Mouse (Mus musculus): ENCODE data around the gene Slc25a23. TPM values are rescaled to one million over a fixed set of nuclear protein-coding genes. Genes with fewer than 3 reads are reported as not detected.

Gene Slc25a23
- polyA plus RNA-seq, 1 experiment from 2014 or later = 6.8 TPM

DNA sequence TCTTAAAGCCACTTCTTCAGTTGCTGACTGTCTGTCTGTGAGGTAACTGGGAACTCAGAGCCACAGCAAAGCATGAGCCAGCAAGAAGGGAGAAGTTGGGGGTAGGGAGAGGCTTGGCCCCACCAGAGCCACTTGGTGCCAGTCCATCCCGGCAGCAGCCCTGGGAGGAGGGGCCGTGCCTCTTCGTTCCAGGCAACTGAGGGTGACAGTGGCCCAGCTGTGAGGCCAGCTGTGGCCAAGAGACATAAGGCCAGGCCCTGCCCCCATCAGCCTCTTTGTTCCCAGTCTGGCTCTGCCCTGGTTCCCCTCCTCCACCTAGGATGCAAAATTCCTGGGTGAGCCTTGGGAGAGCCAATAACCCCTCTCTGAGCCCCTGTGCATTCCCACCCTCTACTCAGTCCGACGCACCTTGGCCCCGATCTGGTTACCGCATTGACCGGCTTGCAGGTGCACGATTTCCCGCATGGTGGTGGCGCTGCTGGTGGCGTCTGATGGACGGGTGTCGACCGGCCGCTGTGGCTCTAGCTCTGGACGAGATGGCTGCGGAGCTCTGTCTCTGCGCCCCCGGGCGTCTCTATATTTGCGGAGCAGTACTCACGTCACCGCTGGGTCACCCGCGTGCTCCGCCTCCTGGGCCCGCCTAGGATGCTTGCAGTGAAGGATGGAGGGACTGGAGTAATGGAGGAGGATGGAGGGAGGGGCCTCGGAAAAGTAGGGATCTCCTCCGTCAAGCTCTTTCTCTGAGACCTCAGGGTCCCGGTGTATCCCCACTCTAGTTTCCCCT, 27.6 kb upstream of the Slc25a23 start, which contains the start of gene Tubb4a:
Gene Tubb4a (minus strand): TSS at position 734 of the 784 bp plus-strand sequence.
- Histone ChIP-seq H3K4me3 (ENCODE audit: inconsistent target) (no peak within 1 kb of the TSS), H3K79me2 (ENCODE audit: inconsistent target) (no peaks in the 10 kb centered on the region), H3K27ac (no peak within 1 kb of the TSS), H3K36me3 (ENCODE audit: inconsistent target) (0 out of 2 replicates have a peak, but pooled peaks cover 4% of the 10 kb centered on the region)
- 50% methylated on average over 27 of the region's 31 CpGs for WGBS (ENCODE audit: missing documents)

DNA sequence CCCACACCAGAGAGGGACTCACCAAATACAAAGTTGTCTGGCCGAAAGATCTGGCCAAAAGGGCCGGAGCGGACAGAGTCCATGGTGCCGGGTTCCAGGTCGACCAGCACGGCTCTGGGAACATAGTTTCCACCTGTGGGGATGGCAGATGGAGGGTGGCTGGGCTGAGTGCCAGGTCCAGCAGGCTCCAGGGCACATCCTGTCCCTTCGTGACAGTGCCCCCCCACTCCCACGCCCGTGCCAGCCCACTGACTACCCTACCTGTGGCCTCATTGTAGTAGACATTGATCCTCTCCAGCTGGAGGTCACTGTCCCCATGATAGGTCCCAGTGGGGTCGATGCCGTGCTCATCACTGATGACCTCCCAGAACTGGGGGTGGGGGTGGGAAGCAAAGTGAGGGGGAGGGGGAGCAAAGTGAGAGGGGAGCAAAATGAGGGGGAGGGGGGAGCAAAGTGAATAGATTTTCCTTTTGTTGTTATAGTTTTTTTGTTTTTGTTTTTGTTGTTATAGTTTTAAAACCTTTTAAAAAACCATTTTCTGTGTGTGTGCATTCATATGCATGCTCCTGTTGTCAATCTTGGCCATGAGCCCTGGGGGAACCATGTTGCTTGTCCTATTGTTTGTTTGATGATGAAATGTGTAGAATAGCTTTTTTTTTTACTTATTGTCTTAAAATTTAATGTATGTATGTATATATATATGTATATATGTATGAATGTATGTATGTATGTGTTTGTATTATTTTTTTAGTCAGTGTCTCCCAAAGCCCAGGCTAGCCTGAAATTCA, 26.5 kb upstream of the Slc25a23 start:
- H3K4me3 ChIP-seq (ENCODE audit: inconsistent target) = no peak overlapping the region
- peaks cover 11% of the 10 kb centered on the region; the same call in 1 of the 2 replicates for H3K36me3 ChIP-seq (ENCODE audit: inconsistent target)
- no peak overlapping the region for H3K27ac ChIP-seq
- WGBS (ENCODE audit: missing documents) = 88% methylated on average over 9 of the region's 11 CpGs
- H3K79me2 ChIP-seq (ENCODE audit: inconsistent target) = no peaks in the 10 kb centered on the region

DNA sequence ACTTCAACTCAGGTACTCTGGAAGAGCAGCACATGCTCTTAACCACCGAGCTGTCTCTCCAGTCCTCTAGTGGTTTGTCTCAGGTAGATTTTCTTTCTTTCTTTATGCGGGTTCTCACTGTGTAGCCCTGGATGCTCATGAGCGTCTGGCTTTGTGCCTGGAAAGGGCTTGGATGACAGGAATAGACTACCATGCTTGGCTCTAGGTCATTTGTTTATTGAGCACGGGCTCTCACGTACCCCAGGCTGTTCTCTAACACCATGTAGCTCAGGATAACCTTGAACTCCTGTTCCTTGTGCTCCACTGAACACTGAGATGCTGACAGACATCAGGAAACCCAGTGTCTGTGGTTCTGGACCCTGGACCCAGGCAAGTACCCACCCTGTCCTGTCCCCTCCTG, 22.8 kb upstream of the Slc25a23 start:
- Histone ChIP-seq H3K36me3 (ENCODE audit: inconsistent target) (peaks cover 17% of the 10 kb centered on the region; the same call in 1 of the 2 replicates), H3K79me2 (ENCODE audit: inconsistent target) (peaks cover 7% of the 10 kb centered on the region; the same call in 1 of the 2 replicates), H3K27ac (no peak overlapping the region), H3K4me3 (ENCODE audit: inconsistent target) (no peak overlapping the region)
- 93% methylated on average over 5 of the region's 5 CpGs for WGBS (ENCODE audit: missing documents)

DNA sequence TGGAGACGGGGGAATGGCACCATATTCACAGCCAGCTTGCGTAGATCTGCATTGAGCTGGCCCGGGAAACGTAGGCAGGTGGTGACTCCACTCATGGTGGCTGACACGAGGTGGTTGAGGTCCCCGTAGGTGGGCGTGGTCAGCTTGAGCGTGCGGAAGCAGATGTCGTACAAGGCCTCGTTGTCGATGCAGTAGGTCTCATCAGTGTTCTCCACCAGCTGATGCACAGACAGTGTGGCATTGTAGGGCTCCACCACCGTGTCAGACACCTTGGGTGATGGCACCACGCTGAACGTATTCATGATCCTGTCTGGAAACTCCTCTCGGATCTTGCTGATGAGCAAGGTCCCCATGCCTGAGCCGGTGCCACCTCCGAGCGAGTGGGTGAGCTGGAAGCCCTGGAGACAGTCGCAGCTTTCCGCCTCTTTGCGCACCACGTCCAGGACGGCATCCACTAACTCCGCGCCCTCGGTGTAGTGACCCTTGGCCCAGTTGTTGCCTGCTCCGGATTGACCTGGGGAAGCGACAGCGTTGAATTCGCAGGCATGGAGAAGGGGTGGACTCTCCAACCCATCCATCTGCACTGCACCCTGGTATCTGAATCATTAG, 21.7 kb upstream of the Slc25a23 start:
- no peak overlapping the region for H3K27ac ChIP-seq
- no peak overlapping the region for H3K4me3 ChIP-seq (ENCODE audit: inconsistent target)
- H3K36me3 ChIP-seq (ENCODE audit: inconsistent target) = peaks cover 17% of the 10 kb centered on the region; the same call in 1 of the 2 replicates
- H3K79me2 ChIP-seq (ENCODE audit: inconsistent target) = peaks cover 17% of the 10 kb centered on the region; the same call in 1 of the 2 replicates
- 97% methylated on average over 27 of the region's 31 CpGs for WGBS (ENCODE audit: missing documents)

DNA sequence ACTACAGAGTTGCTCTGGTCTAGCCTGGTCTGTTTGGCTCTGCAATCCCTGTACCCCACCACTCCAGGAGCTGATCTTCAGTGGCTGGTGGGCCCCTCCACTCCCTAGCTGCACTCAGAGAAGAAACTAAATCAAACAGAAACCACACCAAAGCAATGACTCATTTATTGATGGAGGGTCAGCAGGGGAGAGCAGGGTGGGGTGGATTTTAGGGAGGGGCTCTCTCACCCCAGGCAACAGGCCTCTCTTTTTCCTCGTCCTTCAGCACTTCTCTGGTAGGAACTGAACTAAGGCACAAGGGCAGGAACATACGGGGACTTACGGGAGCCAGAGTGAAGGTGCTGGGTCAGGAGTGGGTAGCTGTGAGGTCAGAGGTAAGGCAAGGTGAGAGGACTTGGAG, 20.3 kb upstream of the Slc25a23 start:
- Histone ChIP-seq H3K36me3 (ENCODE audit: inconsistent target) (peaks cover 17% of the 10 kb centered on the region; the same call in 1 of the 2 replicates), H3K79me2 (ENCODE audit: inconsistent target) (peaks cover 17% of the 10 kb centered on the region; the same call in 1 of the 2 replicates), H3K4me3 (ENCODE audit: inconsistent target) (no peak overlapping the region), H3K27ac (no peak overlapping the region)
- 88% methylated on average over 3 of the region's 3 CpGs for WGBS (ENCODE audit: missing documents)

DNA sequence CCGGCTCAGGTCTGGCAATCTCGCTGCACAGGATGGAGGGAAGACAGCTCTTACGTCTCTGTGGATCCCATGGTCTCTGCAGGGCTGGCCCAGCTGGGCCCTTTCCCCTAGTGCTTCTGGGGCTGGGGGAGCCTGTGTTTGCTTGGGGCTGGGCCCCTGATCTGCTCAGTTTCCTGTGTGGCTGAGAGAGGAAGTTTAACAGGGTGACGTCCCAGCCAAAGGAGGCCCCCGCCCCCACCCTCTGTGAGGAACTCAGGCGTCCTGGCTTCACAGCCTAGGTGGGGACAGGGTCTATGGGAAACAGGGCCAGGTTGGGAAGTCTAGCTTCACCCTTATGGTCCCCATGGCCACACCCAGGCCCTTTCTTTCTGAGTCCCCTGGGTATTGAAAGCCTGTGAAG, 18.7 kb upstream of the Slc25a23 start, which contains the start of gene Dennd1c:
Gene Dennd1c (minus strand): TSS at position 179 of the 400 bp plus-strand sequence.
- 0% methylated on average over 6 of the region's 6 CpGs for WGBS (ENCODE audit: missing documents)
- peak within 1 kb of the TSS; percentile 55 for H3K4me3 ChIP-seq (ENCODE audit: inconsistent target)
- peaks cover 27% of the 10 kb centered on the region; the same call in 1 of the 2 replicates for H3K36me3 ChIP-seq (ENCODE audit: inconsistent target)
- H3K27ac ChIP-seq = peak within 1 kb of the TSS; percentile 95
- H3K79me2 ChIP-seq (ENCODE audit: inconsistent target) = peaks cover 17% of the 10 kb centered on the region; the same call in 1 of the 2 replicates

DNA sequence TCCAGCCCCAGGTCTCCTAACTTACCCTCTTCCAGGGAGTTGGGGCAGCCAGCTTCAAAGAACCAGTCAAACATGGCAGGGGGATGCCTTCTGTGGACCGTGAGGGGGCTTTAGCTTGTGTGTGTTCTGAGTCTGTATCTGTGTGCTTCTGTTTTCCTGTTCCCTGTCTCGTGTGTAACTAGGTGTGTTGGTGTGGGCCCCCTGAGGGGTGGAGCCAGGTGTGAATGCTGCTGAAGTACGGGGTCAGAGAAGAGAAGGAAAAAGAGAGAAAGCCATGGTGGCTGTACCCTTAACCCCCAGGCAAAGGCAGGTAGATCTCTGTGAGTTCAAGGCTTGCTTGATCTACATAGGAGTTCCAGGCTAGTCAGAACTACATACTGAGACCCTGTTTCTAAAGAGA, 17.3 kb upstream of the Slc25a23 start:
- Histone ChIP-seq H3K4me3 (ENCODE audit: inconsistent target) (no peak overlapping the region), H3K27ac (no peak overlapping the region), H3K79me2 (ENCODE audit: inconsistent target) (peaks cover 17% of the 10 kb centered on the region; the same call in 1 of the 2 replicates), H3K36me3 (ENCODE audit: inconsistent target) (peaks cover 28% of the 10 kb centered on the region; the same call in 1 of the 2 replicates)
- WGBS (ENCODE audit: missing documents) = 88% methylated on average over 3 of the region's 3 CpGs

DNA sequence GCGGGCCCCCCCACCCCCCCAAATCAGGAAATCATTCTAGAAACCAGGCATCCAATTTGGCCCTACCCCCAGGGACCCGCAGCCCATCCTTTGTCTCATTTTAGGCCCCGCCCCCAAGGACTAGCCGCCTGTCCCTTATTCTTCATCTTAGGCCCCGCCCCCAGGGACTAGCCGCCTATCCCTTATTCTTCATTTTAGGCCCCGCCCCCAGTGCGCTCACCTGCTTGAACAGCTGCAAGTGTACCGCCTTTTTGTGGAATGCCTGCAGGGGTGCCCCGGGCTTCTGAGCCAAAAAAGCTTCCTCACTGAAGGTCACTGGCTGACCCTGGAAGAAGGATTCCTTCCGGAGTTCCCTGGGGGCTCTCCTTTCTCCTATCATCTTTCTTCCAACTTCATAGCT, 11.0 kb upstream of the Slc25a23 start:
- no peak overlapping the region for H3K4me3 ChIP-seq (ENCODE audit: inconsistent target)
- WGBS (ENCODE audit: missing documents) = 84% methylated on average over 10 of the region's 11 CpGs
- peaks cover 59% of the 10 kb centered on the region for H3K36me3 ChIP-seq (ENCODE audit: inconsistent target)
- H3K27ac ChIP-seq = no peak overlapping the region
- no peaks in the 10 kb centered on the region for H3K79me2 ChIP-seq (ENCODE audit: inconsistent target)

DNA sequence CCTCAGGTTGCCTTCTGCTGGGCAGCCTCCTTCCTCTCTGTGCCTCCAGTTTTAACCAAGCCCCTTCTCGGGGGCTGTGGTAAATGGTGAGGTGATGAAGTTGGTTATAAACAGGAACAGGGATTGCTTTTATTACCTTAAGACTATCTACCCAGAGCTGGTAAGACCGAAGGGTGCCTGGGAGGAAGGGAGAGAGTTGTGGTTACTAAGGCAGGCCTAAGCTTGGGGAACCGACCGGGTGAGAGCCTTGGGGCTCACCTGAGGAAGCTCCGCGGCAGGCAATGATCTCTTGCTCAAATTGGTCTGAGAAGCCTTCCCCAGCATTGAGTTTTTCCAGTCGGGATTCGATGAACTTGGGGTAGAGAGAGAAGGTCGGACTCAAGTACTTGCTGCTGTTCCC, 10.6 kb upstream of the Slc25a23 start:
- H3K36me3 ChIP-seq (ENCODE audit: inconsistent target) = peaks cover 59% of the 10 kb centered on the region
- no peak overlapping the region for H3K27ac ChIP-seq
- no peak overlapping the region for H3K4me3 ChIP-seq (ENCODE audit: inconsistent target)
- WGBS (ENCODE audit: missing documents) = 79% methylated on average over 9 of the region's 9 CpGs
- H3K79me2 ChIP-seq (ENCODE audit: inconsistent target) = no peaks in the 10 kb centered on the region

DNA sequence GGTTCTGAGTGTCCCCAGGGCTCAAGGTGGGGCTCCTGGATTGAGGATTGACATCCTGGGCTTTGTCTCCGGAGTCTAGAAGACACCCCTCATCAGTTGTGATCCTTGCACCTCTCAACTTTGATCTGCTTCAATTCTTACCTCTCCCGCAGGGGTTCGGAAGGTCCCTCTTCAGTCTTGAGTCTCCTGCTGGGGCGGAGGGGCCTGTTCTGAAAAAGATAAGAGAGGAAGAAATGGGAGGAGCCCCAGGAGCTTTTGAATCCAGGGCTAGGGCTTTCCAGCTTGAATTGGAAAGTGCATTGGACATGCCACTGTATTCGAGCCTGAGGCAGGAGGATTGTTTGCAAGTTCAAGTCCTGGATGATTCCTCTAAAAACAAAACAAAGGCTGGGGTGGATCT, 7.2 kb upstream of the Slc25a23 start:
- 91% methylated on average over 5 of the region's 5 CpGs for WGBS (ENCODE audit: missing documents)
- no peaks in the 10 kb centered on the region for H3K79me2 ChIP-seq (ENCODE audit: inconsistent target)
- H3K4me3 ChIP-seq (ENCODE audit: inconsistent target) = no peak overlapping the region
- H3K27ac ChIP-seq = no peak overlapping the region
- H3K36me3 ChIP-seq (ENCODE audit: inconsistent target) = peaks cover 44% of the 10 kb centered on the region

DNA sequence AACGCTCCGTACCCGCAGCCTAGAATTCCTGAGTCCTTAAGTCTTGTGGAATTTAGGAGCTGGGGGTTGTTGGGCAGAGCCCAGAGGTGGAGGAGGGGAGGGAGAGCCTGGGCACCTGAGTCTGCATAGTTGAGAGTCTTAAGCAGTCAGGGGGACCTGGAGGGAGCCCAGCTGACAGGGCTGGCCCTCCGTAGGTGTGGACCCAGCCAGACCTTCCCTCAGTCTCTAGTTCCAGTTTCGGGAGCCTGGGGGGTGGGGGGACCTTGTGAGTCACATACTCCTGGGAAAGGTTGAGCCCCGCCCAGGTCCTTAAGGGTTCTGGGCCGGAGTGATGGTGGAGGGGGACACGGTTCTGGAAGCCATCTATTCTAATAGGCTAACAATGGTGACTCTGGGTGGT, 3.4 kb upstream of the Slc25a23 start:
- peaks cover 19% of the 10 kb centered on the region for H3K36me3 ChIP-seq (ENCODE audit: inconsistent target)
- no peak overlapping the region for H3K27ac ChIP-seq
- no peaks in the 10 kb centered on the region for H3K79me2 ChIP-seq (ENCODE audit: inconsistent target)
- H3K4me3 ChIP-seq (ENCODE audit: inconsistent target) = no peak overlapping the region
- 88% methylated on average over 8 of the region's 8 CpGs for WGBS (ENCODE audit: missing documents)

DNA sequence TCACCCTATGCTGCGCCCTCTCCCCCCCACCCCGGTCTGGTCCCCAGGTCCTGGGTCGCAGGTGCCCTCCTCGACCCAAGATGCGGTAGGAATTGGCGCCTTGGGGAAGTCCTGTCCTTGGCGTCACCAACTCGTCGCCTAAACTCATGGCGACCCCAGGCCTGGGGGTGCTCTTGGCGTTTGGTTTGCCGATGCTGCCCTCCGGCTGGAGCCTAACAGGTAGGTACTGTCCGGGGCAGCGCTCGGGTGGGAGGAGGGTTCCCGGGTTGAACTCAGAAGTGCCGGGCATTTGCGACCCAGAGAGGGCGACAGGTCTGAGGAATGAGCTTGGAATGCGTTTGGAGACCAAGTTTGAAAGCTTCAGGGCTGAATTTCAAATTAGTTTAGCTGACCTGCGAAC, 2.9 kb upstream of the Slc25a23 start:
- Histone ChIP-seq H3K36me3 (ENCODE audit: inconsistent target) (peaks cover 16% of the 10 kb centered on the region), H3K27ac (no peak overlapping the region), H3K4me3 (ENCODE audit: inconsistent target) (no peak overlapping the region), H3K79me2 (ENCODE audit: inconsistent target) (no peaks in the 10 kb centered on the region)
- WGBS (ENCODE audit: missing documents) = 28% methylated on average over 15 of the region's 22 CpGs

DNA sequence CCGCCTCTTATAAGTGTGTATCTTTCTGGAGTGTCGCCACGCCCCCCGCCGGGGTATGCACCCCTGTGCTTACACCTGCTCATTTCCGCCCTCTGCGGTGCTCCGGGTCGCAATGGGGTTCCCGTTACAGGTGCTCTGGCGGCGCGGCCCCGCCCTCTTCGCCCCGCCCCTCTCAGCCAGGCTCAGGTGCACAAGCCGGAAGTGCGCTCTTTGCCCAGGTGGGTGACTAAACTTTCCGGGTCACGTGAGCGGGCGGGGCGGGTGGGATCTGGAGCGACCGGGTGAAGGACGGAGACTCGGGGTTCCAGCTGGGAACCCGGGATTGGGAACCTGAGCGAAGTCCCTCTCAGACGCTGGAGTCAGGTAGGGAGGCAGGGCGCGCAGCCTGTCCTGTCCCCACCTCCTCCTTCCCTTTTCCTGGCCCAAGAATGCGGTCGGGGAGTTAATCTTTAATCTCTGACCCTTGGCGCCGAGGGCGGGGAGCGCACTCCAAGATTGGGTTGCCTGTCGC, 2.4 kb upstream of the Slc25a23 start:
- Histone ChIP-seq H3K27ac (no peak overlapping the region), H3K4me3 (ENCODE audit: inconsistent target) (no peak overlapping the region), H3K36me3 (ENCODE audit: inconsistent target) (peaks cover 11% of the 10 kb centered on the region), H3K79me2 (ENCODE audit: inconsistent target) (no peaks in the 10 kb centered on the region)
- 3% methylated on average over 27 of the region's 39 CpGs for WGBS (ENCODE audit: missing documents)

DNA sequence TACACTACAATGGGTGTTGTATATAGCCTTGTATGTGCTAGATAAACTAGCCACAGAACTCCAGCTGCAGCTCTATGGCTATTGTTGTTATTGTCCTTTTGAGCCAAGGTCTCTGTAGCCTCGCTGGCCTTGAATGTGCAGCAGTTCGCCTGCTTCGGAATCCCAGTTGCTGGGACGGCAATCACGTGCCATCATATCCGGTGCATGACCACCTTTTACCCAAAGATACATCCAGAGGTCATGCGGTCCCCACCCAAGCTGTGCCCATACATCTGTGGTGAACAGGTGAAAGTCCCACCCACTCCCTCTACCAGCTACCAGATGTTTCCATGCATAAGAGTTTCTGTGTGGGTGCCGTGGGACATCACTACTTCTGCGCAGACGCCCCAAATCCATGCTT, 1.4 kb upstream of the Slc25a23 start:
- Histone ChIP-seq H3K36me3 (ENCODE audit: inconsistent target) (peaks cover 2% of the 10 kb centered on the region; the same call in 1 of the 2 replicates), H3K79me2 (ENCODE audit: inconsistent target) (no peaks in the 10 kb centered on the region), H3K27ac (no peak overlapping the region), H3K4me3 (ENCODE audit: inconsistent target) (peak overlapping the region; percentile 38; the same call in 1 of the 2 replicates)
- 49% methylated on average over 10 of the region's 10 CpGs for WGBS (ENCODE audit: missing documents)

Measured in macrophage (primary cell).